Mouse (Mus musculus) lung, postnatal 0 days (tissue): ENCODE measurements at regions not wholly inside any gene's neighbourhood (a gene's known extent, or its start where the extent isn't known, plus 50 kb on each side); places are given as distances from the start of the nearest gene placed in this dataset.

Source experiments
- CTCF ChIP-seq: IDR thresholded peaks from 2 replicates; pipeline ENCODE4 v1.5.1; 2016; ENCODE audit warnings: antibody characterized with exemption, mild to moderate bottlenecking
- EP300 ChIP-seq: IDR thresholded peaks from 2 replicates; pipeline ENCODE4 v1.6.1; 2016; ENCODE audit warnings: antibody characterized with exemption, mild to moderate bottlenecking, control low read depth

DNA sequence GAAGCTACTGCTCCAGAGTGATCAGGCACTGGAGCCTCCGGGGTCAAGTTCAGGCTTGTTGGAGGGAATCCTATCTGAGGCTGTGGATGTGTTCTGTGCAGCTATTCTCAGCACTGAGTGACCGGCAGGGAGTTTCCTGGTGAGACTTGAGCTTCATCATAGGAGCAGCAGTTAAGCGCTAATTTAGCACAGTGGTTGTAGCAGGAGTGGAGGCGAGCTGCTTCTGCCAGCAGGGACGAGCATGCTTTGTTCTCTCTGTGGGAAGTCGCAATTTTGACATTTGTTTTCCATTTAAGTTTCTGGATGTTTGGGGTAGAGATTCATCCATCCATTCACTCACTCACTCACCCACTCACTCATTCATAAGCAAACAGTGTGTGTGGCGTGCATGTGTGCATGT, 144.4 kb upstream of the Rbfox1 start:
- TF ChIP-seq EP300 (no peak), CTCF (no peak)
